Mouse (Mus musculus): ENCODE data around the gene Klhl3. TPM values are rescaled to one million over a fixed set of nuclear protein-coding genes. Genes with fewer than 3 reads are reported as not detected.
A peak's percentile ranks its signal among the peaks of the same experiment; 100 is the strongest.

The Klhl3 gene
- polyA plus RNA-seq, 1 experiment: 16.1 TPM

DNA sequence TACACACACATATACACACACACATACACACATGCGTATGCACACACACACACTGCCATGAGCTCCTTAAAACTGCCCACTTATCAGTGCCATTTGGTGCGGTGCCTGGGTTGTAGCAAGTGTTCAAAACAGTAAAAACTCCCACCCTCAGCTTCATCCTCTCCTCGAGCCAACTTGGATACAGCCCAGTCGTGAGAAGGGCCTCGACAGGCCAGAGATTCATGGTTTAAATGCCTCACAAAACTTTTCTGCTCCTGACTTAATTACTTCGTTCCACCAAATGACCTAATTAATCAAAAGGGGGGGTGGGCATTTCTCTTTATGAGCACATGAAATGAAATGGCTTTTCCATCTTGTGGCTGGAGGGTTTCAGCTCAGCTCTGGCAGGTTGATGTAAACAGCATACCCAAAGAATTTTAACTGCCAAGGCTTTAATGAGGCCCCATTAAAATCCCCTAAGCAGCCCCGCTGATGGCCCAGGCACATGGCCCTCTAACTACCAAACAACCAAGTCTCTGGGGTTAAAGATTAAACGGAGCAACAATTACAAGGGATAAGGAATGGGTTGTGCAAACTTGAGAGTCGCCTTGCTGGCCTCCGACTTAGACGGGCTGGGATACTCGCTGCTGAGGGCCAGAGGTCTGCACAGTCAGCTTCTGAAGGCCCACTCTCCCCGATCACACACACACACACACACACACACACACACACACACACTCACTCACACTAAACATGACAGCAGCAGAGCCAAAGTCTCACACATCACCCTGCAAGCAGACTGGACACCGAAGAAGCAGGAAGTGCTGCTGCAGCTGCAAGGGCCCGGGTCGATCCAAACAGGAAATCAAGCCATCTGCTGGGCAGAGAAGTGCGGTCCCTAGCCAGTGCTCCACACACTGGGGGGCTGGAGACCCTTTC, 55.2 kb downstream of the Klhl3 start:
- no peak for TF ChIP-seq CTCF (IDR thresholded peaks at IDR 0.05; ENCODE audit: borderline replicate concordance, insufficient read depth, low read depth, low read length)
- TF ChIP-seq POLR2A (IDR thresholded peaks at IDR 0.05; ENCODE audit: borderline replicate concordance, insufficient read depth, low read length): no peak
- Histone ChIP-seq H3K4me1 (ENCODE audit: control insufficient read depth, insufficient read depth, low read length) (no peaks in the 10 kb centered on the region), H3K27me3 (ENCODE audit: control insufficient read depth, insufficient read depth, low read length) (no peaks in the 10 kb centered on the region), H3K4me3 (replicated peaks; ENCODE audit: insufficient read depth, low read depth, low read length) (no peak overlapping the region), H3K27ac (ENCODE audit: insufficient read depth, low read length) (no peak overlapping the region)
- 39% methylated on average over 17 of the region's 17 CpGs for WGBS
- DNase-seq: no peak

GRCm38 (mm10) chr13:58056618-58057017, 56.8 kb downstream of the Klhl3 start:
- peaks cover 4% of the 10 kb centered on the region for H3K4me1 ChIP-seq (ENCODE audit: control insufficient read depth, insufficient read depth, low read length)
- no peak overlapping the region for H3K4me3 ChIP-seq (replicated peaks; ENCODE audit: insufficient read depth, low read depth, low read length)
- no peaks in the 10 kb centered on the region for H3K27me3 ChIP-seq (ENCODE audit: control insufficient read depth, insufficient read depth, low read length)
- H3K27ac ChIP-seq (ENCODE audit: insufficient read depth, low read length): no peak overlapping the region
- WGBS: 85% methylated on average over 4 of the region's 4 CpGs
- TF ChIP-seq POLR2A (IDR thresholded peaks at IDR 0.05; ENCODE audit: borderline replicate concordance, insufficient read depth, low read length): no peak
- peak; percentile 52 for TF ChIP-seq CTCF (IDR thresholded peaks at IDR 0.05; ENCODE audit: borderline replicate concordance, insufficient read depth, low read depth, low read length)
- no peak for DNase-seq

DNA sequence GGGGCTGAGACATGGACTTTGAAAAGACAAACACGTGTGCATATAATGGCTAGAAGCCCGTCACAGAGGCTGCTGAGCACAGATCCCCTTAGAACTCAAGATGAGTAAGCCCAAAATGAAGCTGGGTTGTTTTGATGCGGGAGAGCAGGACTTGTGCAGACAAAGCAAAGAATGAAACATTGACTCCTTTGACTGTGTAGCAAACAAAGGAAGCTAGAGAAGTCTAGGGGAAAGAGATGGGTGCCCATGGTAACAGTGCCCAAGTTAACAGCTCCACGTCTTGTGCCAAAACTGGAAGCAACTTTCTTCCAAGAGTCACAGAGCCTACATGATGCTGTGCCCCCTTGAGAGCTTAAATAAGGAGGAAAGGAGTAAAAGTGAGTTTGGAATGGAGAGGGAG, 59.8 kb downstream of the Klhl3 start:
- H3K27me3 ChIP-seq (ENCODE audit: control insufficient read depth, insufficient read depth, low read length): no peaks in the 10 kb centered on the region

GRCm38 (mm10) chr13:58051654-58052053, 61.7 kb downstream of the Klhl3 start:
- H3K4me3 ChIP-seq (replicated peaks; ENCODE audit: insufficient read depth, low read depth, low read length): no peak overlapping the region
- peaks cover 18% of the 10 kb centered on the region for H3K4me1 ChIP-seq (ENCODE audit: control insufficient read depth, insufficient read depth, low read length)
- H3K27me3 ChIP-seq (ENCODE audit: control insufficient read depth, insufficient read depth, low read length): no peaks in the 10 kb centered on the region
- WGBS: 32% methylated on average over 10 of the region's 10 CpGs
- DNase-seq: peak in 1 of 2 experiments; percentile 66
- peak overlapping the region; percentile 86 for H3K27ac ChIP-seq (ENCODE audit: insufficient read depth, low read length)
- TF ChIP-seq POLR2A (IDR thresholded peaks at IDR 0.05; ENCODE audit: borderline replicate concordance, insufficient read depth, low read length) (no peak), CTCF (IDR thresholded peaks at IDR 0.05; ENCODE audit: borderline replicate concordance, insufficient read depth, low read depth, low read length) (no peak)

More for the DNA sequence above, 59.8 kb downstream of the Klhl3 start:
- TF ChIP-seq CTCF (IDR thresholded peaks at IDR 0.05; ENCODE audit: borderline replicate concordance, insufficient read depth, low read depth, low read length) (no peak), POLR2A (IDR thresholded peaks at IDR 0.05; ENCODE audit: borderline replicate concordance, insufficient read depth, low read length) (no peak)
- Histone ChIP-seq H3K4me3 (replicated peaks; ENCODE audit: insufficient read depth, low read depth, low read length) (no peak overlapping the region), H3K4me1 (ENCODE audit: control insufficient read depth, insufficient read depth, low read length) (peaks cover 18% of the 10 kb centered on the region), H3K27ac (ENCODE audit: insufficient read depth, low read length) (no peak overlapping the region)
- WGBS: 75% methylated on average over 4 of the region's 4 CpGs
- DNase-seq: no peak

GRCm38 (mm10) chr13:58051251-58051650, 62.1 kb downstream of the Klhl3 start:
- no peak overlapping the region for H3K4me3 ChIP-seq (replicated peaks; ENCODE audit: insufficient read depth, low read depth, low read length)
- 21% methylated on average over 7 of the region's 7 CpGs for WGBS
- peak; percentile 69 to 76 for DNase-seq
- TF ChIP-seq CTCF (IDR thresholded peaks at IDR 0.05; ENCODE audit: borderline replicate concordance, insufficient read depth, low read depth, low read length) (peak; percentile 38; the same call in 1 of the 2 replicates), POLR2A (IDR thresholded peaks at IDR 0.05; ENCODE audit: borderline replicate concordance, insufficient read depth, low read length) (no peak)
- H3K27me3 ChIP-seq (ENCODE audit: control insufficient read depth, insufficient read depth, low read length): no peaks in the 10 kb centered on the region
- H3K27ac ChIP-seq (ENCODE audit: insufficient read depth, low read length): peak overlapping the region; percentile 86
- peaks cover 18% of the 10 kb centered on the region for H3K4me1 ChIP-seq (ENCODE audit: control insufficient read depth, insufficient read depth, low read length)

- TF ChIP-seq CTCF (IDR thresholded peaks at IDR 0.05; ENCODE audit: borderline replicate concordance, insufficient read depth, low read depth, low read length) (no peak), POLR2A (IDR thresholded peaks at IDR 0.05; ENCODE audit: borderline replicate concordance, insufficient read depth, low read length) (no peak)
- no peaks in the 10 kb centered on the region for H3K27me3 ChIP-seq (ENCODE audit: control insufficient read depth, insufficient read depth, low read length)
- H3K27ac ChIP-seq (ENCODE audit: insufficient read depth, low read length): no peak overlapping the region
- H3K4me3 ChIP-seq (replicated peaks; ENCODE audit: insufficient read depth, low read depth, low read length): no peak overlapping the region
- 76% methylated on average over 5 of the region's 5 CpGs for WGBS
- peaks cover 18% of the 10 kb centered on the region for H3K4me1 ChIP-seq (ENCODE audit: control insufficient read depth, insufficient read depth, low read length)
- no peak for DNase-seq
Observed at GRCm38 (mm10) chr13:58049121-58049520, 64.3 kb downstream of the Klhl3 start.

DNA sequence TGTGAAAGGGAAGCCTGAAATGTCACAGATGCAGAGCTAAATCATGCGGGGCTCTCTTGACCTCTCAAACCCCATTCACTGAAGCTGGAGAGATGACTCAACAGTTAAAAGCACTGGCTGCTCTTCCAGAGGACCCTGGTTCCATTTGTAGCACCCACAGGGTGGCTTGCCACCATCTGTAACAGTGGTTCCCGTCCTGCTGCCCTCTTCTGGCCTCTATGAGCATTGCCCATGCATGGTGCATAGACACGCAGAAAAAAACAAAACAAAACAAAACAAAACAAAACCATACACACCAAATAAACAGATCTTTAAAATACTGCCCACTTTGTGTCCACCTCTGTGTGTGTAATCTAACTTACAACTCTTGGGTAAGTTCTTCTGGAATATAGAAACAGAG, 65.3 kb downstream of the Klhl3 start:
- WGBS: 83% methylated on average over 3 of the region's 3 CpGs
- Histone ChIP-seq H3K27ac (ENCODE audit: insufficient read depth, low read length) (no peak overlapping the region), H3K4me3 (replicated peaks; ENCODE audit: insufficient read depth, low read depth, low read length) (no peak overlapping the region), H3K27me3 (ENCODE audit: control insufficient read depth, insufficient read depth, low read length) (no peaks in the 10 kb centered on the region), H3K4me1 (ENCODE audit: control insufficient read depth, insufficient read depth, low read length) (peaks cover 18% of the 10 kb centered on the region)
- no peak for DNase-seq
- TF ChIP-seq CTCF (IDR thresholded peaks at IDR 0.05; ENCODE audit: borderline replicate concordance, insufficient read depth, low read depth, low read length) (peak; percentile 14; the same call in 1 of the 2 replicates), POLR2A (IDR thresholded peaks at IDR 0.05; ENCODE audit: borderline replicate concordance, insufficient read depth, low read length) (no peak)

DNA sequence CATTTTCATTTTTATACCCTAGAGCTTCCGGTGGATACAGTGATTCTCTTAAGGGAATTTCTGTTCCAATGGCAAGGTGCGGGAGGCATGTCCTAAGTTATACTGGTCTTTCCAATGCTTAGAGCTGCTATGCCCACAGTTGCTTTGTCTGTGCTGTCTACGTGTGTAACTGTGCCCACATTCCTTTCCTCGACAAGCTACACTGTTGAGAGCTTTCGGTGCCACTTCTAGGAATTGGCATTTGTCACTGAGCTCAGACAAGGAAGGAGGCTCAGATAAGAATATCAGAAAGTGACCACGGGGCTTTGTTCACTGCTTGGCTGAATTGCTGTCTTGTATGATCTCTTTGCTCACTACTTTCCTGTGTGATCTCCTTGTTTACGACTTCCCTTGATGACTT, 67.2 kb downstream of the Klhl3 start:
- no peak overlapping the region for H3K4me3 ChIP-seq (replicated peaks; ENCODE audit: insufficient read depth, low read depth, low read length)
- no peak for DNase-seq
- H3K4me1 ChIP-seq (ENCODE audit: control insufficient read depth, insufficient read depth, low read length): peaks cover 10% of the 10 kb centered on the region
- no peak overlapping the region for H3K27ac ChIP-seq (ENCODE audit: insufficient read depth, low read length)
- no peak for TF ChIP-seq POLR2A (IDR thresholded peaks at IDR 0.05; ENCODE audit: borderline replicate concordance, insufficient read depth, low read length)
- no peak for TF ChIP-seq CTCF (IDR thresholded peaks at IDR 0.05; ENCODE audit: borderline replicate concordance, insufficient read depth, low read depth, low read length)
- no peaks in the 10 kb centered on the region for H3K27me3 ChIP-seq (ENCODE audit: control insufficient read depth, insufficient read depth, low read length)
- WGBS: 93% methylated on average over 7 of the region's 7 CpGs

Data from cerebellum, adult 2 months (tissue).